Mouse (Mus musculus) ovary, adult 10 weeks (tissue): ENCODE data around the gene Igdcc3. TPM values are rescaled to one million over a fixed set of nuclear protein-coding genes. Genes with fewer than 3 reads are reported as not detected.

Experiments
- polyA plus RNA-seq: library from polyadenylated mRNA; stranded (reverse); fragments of 350-450 nt; fragmentation: Illumina TruSeq; extraction: RNeasy Lipid Tissue Mini Kit (QIAGEN cat#74804); gene quantifications from one replicate; pipeline ENCODE4 v1.2.3, GENCODE M21; 2014

The Igdcc3 gene
- not detected for polyA plus RNA-seq

DNA sequence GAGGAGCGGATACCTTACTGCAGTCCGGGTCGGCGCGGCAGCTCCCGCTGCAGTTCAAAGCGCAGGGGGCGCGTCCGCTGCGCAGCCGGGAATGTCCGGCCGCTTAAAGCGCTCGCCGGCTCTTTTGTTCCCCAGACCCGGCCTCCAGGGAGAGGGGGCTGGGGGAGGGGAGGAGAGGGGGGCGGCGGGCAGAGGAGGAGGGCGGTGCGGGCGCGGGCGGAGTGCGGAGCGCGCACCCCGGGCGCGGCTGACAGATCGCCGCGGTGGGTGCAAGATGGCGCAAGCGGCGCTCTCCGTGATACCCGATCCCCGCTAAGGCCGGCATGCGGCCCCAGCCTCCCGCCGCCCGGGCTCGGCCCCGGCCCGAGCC lies at the start of gene Igdcc3:
Gene Igdcc3, plus strand, starts transcription at position 254 of the 370 bp plus-strand sequence.

DNA sequence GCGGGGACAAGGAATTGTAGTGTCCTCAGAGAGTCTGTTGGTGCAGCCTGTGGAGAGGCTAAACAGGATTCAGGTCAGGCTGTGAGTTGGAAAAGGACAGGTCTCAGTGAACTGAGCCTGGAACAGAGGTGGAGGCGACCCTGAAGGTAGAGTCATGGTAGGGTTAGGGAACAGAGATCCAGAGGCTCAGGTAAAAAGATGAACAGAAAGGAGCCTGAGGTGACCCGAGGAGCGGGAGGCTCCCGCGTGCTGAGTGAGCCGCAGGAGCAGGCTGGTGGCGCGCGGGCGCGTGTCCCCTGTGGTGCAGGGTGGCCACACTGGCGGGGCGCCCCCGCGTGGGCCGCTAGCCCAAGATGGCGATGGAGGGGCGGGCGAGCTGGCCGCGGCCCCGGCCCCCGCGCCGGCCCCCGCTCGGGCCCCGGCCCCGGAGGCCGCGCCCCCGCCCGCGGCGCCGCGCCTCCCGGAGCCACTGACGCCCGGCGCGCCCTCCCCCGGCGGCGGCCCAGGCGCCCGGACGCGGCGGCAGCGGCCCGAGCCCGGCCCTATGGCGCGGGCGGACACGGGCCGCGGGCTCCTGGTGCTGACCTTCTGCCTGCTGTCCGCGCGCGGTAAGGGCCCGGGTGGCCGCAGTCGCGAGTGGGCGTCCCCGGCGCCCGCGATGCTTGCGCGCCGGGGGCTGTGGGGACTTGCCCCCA lies 39.9 kb upstream of the Igdcc3 start, which contains the start of gene Igdcc4:
Gene Igdcc4, plus strand, starts transcription at position 496 of the 695 bp plus-strand sequence.

DNA sequence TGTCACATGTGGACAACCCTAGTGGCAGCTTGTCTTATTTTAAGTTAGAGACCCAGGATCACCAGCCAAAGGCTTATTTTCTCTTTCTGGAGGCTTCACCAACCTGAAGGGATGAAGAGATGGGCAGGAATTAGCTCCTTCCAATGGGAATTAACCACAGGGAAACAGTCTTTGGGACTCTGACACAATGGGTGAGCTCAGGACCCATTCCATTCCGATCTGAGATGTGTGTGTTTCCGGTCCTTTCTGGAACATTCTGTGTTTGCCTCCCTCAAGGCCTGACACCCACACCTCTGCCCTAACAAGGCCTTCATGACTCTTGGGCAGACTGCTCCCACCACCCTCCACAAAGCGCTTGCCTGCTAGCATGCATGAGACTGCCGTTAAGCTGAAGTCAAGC lies 54.1 kb downstream of the Igdcc3 start, which contains the start of gene Parp16:
Gene Parp16, plus strand, starts transcription at position 301 of the 400 bp plus-strand sequence.

Other genes with a start within 250 kb of the Igdcc3 start
- 0.14 TPM for gene Slc24a1, start 189.6 kb upstream of the Igdcc3 start, polyA plus RNA-seq
- 32.8 TPM for gene Ints14, start 180.3 kb upstream of the Igdcc3 start, polyA plus RNA-seq
- 265 TPM for gene Hacd3, start 119.5 kb upstream of the Igdcc3 start, polyA plus RNA-seq
- 173 TPM for gene Dpp8, start 108.8 kb upstream of the Igdcc3 start, polyA plus RNA-seq
- gene Igdcc4, start 39.7 kb upstream of the Igdcc3 start, polyA plus RNA-seq, result 21.2 TPM
- gene Parp16, start 54.2 kb downstream of the Igdcc3 start, polyA plus RNA-seq, result 3.8 TPM
- 6.1 TPM for gene Cilp, start 124.0 kb downstream of the Igdcc3 start, polyA plus RNA-seq
- gene Clpx, start 153.1 kb downstream of the Igdcc3 start, polyA plus RNA-seq, result 102 TPM
- 23.2 TPM for gene Pdcd7, start 204.9 kb downstream of the Igdcc3 start, polyA plus RNA-seq
- not detected for gene Ubap1l, start 219.9 kb downstream of the Igdcc3 start, polyA plus RNA-seq